Mouse (Mus musculus) limb, embryonic 15.5 days (tissue): Measurements from ENCODE around the gene Hbq1b. TPM values are rescaled to one million over a fixed set of nuclear protein-coding genes. Genes with fewer than 3 reads are reported as not detected.

Source experiments
- ATAC-seq: fragments of 200-750 bp; cut with Nextera tagmentation; 2 replicates; pipeline ENCODE4 v1.8.0; 2017; ENCODE audit warnings: low read depth, moderate TSS enrichment; ENCODE audit not compliant: insufficient number of reproducible peaks, low FRiP score, low TSS enrichment
- H3K27ac ChIP-seq: fragments of 300-500 bp; sonication (generic); 2 replicates; pipeline ENCODE4 v1.5.1; 2015; ENCODE audit warnings: moderate library complexity, mild to moderate bottlenecking, inconsistent platforms
- H3K27me3 ChIP-seq: fragments of 300-500 bp; sonication (generic); 2 replicates; pipeline ENCODE4 v1.6.1; 2015; ENCODE audit warnings: inconsistent platforms
- H3K36me3 ChIP-seq: fragments of 300-500 bp; sonication (generic); 2 replicates; pipeline ENCODE4 v1.6.1; 2015; ENCODE audit warnings: inconsistent platforms
- H3K4me1 ChIP-seq: fragments of 300-500 bp; sonication (generic); 2 replicates; pipeline ENCODE4 v1.6.1; 2015; ENCODE audit warnings: inconsistent platforms
- H3K4me2 ChIP-seq: fragments of 300-500 bp; sonication (generic); 2 replicates; pipeline ENCODE4 v1.6.1; 2015; ENCODE audit warnings: mild to moderate bottlenecking, inconsistent platforms
- H3K4me3 ChIP-seq: fragments of 300-500 bp; sonication (generic); 2 replicates; pipeline ENCODE4 v1.5.1; 2015; ENCODE audit warnings: mild to moderate bottlenecking, inconsistent platforms
- H3K9ac ChIP-seq: fragments of 300-500 bp; sonication (generic); 2 replicates; pipeline ENCODE4 v1.6.1; 2015; ENCODE audit warnings: inconsistent platforms
- H3K9me3 ChIP-seq: fragments of 300-500 bp; sonication (generic); 2 replicates; pipeline ENCODE4 v1.6.1; 2016; ENCODE audit warnings: inconsistent platforms
- WGBS: fragments of 180-500 bp; shearing (Covaris S2); methylation state at CpG from one replicate; pipeline ENCODE4 v1.1.7; 2015; 5-methylcytosine and 5-hydroxymethylcytosine counted together
- polyA plus RNA-seq: library from polyadenylated mRNA; unstranded; fragments of >200 nt; fragmentation: Nextera tagmentation; extraction: Ambion mirVana; gene quantifications from 2 replicates; pipeline ENCODE4 v1.2.1, GENCODE M21; 2015

The Hbq1b gene
- polyA plus RNA-seq, 1 experiment from 2014 or later, result 1.1 TPM

- Histone ChIP-seq H3K4me2 (no peak overlapping the region), H3K9ac (no peak overlapping the region), H3K9me3 (no peaks in the 10 kb centered on the region), H3K4me3 (no peak overlapping the region), H3K27me3 (no peaks in the 10 kb centered on the region), H3K27ac (no peak overlapping the region), H3K36me3 (peaks cover 79% of the 10 kb centered on the region), H3K4me1 (no peaks in the 10 kb centered on the region)
- ATAC-seq, result no peak
- 84% methylated on average over 8 of the region's 8 CpGs for WGBS
Observed at GRCm38 (mm10) chr11:32250880-32251763, 35.6 kb upstream of the Hbq1b start.

GRCm38 (mm10) chr11:32253121-32253520 lies 33.6 kb upstream of the Hbq1b start:
- Histone ChIP-seq H3K4me1 (no peaks in the 10 kb centered on the region), H3K27ac (no peak overlapping the region), H3K27me3 (no peaks in the 10 kb centered on the region), H3K9me3 (no peaks in the 10 kb centered on the region), H3K4me2 (no peak overlapping the region), H3K36me3 (peaks cover 62% of the 10 kb centered on the region), H3K4me3 (no peak overlapping the region), H3K9ac (no peak overlapping the region)
- WGBS, result 100% methylated on average over 1 of the region's 1 CpGs
- ATAC-seq, result no peak

- Histone ChIP-seq H3K9me3 (no peaks in the 10 kb centered on the region), H3K4me1 (no peaks in the 10 kb centered on the region), H3K27me3 (no peaks in the 10 kb centered on the region), H3K27ac (no peak overlapping the region), H3K4me2 (no peak overlapping the region), H3K4me3 (no peak overlapping the region), H3K36me3 (peaks cover 45% of the 10 kb centered on the region), H3K9ac (no peak overlapping the region)
- no peak for ATAC-seq
- 93% methylated on average over 1 of the region's 1 CpGs for WGBS
Observed at GRCm38 (mm10) chr11:32256146-32256545, 30.6 kb upstream of the Hbq1b start.

- H3K36me3 ChIP-seq, result peaks cover 43% of the 10 kb centered on the region
- no peak overlapping the region for H3K4me3 ChIP-seq
- H3K4me2 ChIP-seq, result no peak overlapping the region
- no peaks in the 10 kb centered on the region for H3K4me1 ChIP-seq
- H3K9me3 ChIP-seq, result no peaks in the 10 kb centered on the region
- WGBS, result 88% methylated on average over 3 of the region's 3 CpGs
- no peak for ATAC-seq
- H3K27ac ChIP-seq, result no peak overlapping the region
- H3K27me3 ChIP-seq, result no peaks in the 10 kb centered on the region
- no peak overlapping the region for H3K9ac ChIP-seq
Observed at GRCm38 (mm10) chr11:32256566-32256965, 30.2 kb upstream of the Hbq1b start.

GRCm38 (mm10) chr11:32262674-32263415 lies 23.9 kb upstream of the Hbq1b start:
- 70% methylated on average over 10 of the region's 10 CpGs for WGBS
- no peaks in the 10 kb centered on the region for H3K9me3 ChIP-seq

GRCm38 (mm10) chr11:32265117-32265738 lies 21.5 kb upstream of the Hbq1b start:
- no peak overlapping the region for H3K9ac ChIP-seq
- peaks cover 15% of the 10 kb centered on the region for H3K4me1 ChIP-seq
- no peaks in the 10 kb centered on the region for H3K27me3 ChIP-seq
- WGBS, result 87% methylated on average over 3 of the region's 3 CpGs
- no peak for ATAC-seq
- H3K4me2 ChIP-seq, result no peak overlapping the region
- H3K9me3 ChIP-seq, result no peaks in the 10 kb centered on the region
- H3K36me3 ChIP-seq, result peaks cover 13% of the 10 kb centered on the region
- H3K27ac ChIP-seq, result no peak overlapping the region
- no peak overlapping the region for H3K4me3 ChIP-seq

More at GRCm38 (mm10) chr11:32262674-32263415, 23.9 kb upstream of the Hbq1b start:
- no peaks in the 10 kb centered on the region for H3K27me3 ChIP-seq
- no peak for ATAC-seq
- H3K4me3 ChIP-seq, result no peak overlapping the region
- H3K27ac ChIP-seq, result no peak overlapping the region
- H3K36me3 ChIP-seq, result peaks cover 14% of the 10 kb centered on the region
- H3K4me2 ChIP-seq, result no peak overlapping the region
- H3K4me1 ChIP-seq, result peaks cover 9% of the 10 kb centered on the region
- H3K9ac ChIP-seq, result no peak overlapping the region

- Histone ChIP-seq H3K27ac (no peak overlapping the region), H3K36me3 (peaks cover 7% of the 10 kb centered on the region), H3K27me3 (no peaks in the 10 kb centered on the region), H3K9me3 (no peaks in the 10 kb centered on the region), H3K4me1 (peaks cover 15% of the 10 kb centered on the region), H3K9ac (no peak overlapping the region), H3K4me3 (no peak overlapping the region), H3K4me2 (no peak overlapping the region)
- ATAC-seq, result no peak
- WGBS, result 96% methylated on average over 6 of the region's 6 CpGs
Observed at GRCm38 (mm10) chr11:32266194-32266593, 20.6 kb upstream of the Hbq1b start.

- no peaks in the 10 kb centered on the region for H3K9me3 ChIP-seq
- no peak for ATAC-seq
- H3K4me3 ChIP-seq, result peak overlapping the region; percentile 82
- peaks cover 15% of the 10 kb centered on the region for H3K4me1 ChIP-seq
- peaks cover 7% of the 10 kb centered on the region for H3K36me3 ChIP-seq
- peak overlapping the region; percentile 56 for H3K4me2 ChIP-seq
- peak overlapping the region; percentile 95 for H3K27ac ChIP-seq
- H3K9ac ChIP-seq, result peak overlapping the region; percentile 95
- 21% methylated on average over 6 of the region's 6 CpGs for WGBS
- no peaks in the 10 kb centered on the region for H3K27me3 ChIP-seq
Observed at GRCm38 (mm10) chr11:32266776-32267175, 20.0 kb upstream of the Hbq1b start.

GRCm38 (mm10) chr11:32267188-32267884 lies 19.4 kb upstream of the Hbq1b start, which contains the start of gene Nprl3:
TSS of gene Nprl3 (minus strand) at chr11:32267707.
- Histone ChIP-seq H3K9me3 (no peaks in the 10 kb centered on the region), H3K27ac (peak within 1 kb of the TSS; percentile 95), H3K4me1 (peaks cover 15% of the 10 kb centered on the region), H3K27me3 (no peaks in the 10 kb centered on the region), H3K9ac (peak within 1 kb of the TSS; percentile 95), H3K4me2 (peak within 1 kb of the TSS; percentile 56), H3K36me3 (peaks cover 5% of the 10 kb centered on the region), H3K4me3 (peak within 1 kb of the TSS; percentile 82)
- peak; percentile 97 for ATAC-seq
- under 1% methylated on average over 54 of the region's 54 CpGs for WGBS

- 17% methylated on average over 5 of the region's 5 CpGs for WGBS
- Histone ChIP-seq H3K4me2 (peak overlapping the region; percentile 56), H3K36me3 (no peaks in the 10 kb centered on the region), H3K4me1 (peaks cover 15% of the 10 kb centered on the region), H3K9ac (peak overlapping the region; percentile 95), H3K4me3 (peak overlapping the region; percentile 82), H3K27ac (peak overlapping the region; percentile 95), H3K27me3 (no peaks in the 10 kb centered on the region), H3K9me3 (no peaks in the 10 kb centered on the region)
- no peak for ATAC-seq
Observed at GRCm38 (mm10) chr11:32267964-32268363, 18.8 kb upstream of the Hbq1b start.

GRCm38 (mm10) chr11:32268952-32269351 lies 17.8 kb upstream of the Hbq1b start:
- H3K36me3 ChIP-seq, result no peaks in the 10 kb centered on the region
- peaks cover 15% of the 10 kb centered on the region for H3K4me1 ChIP-seq
- no peaks in the 10 kb centered on the region for H3K9me3 ChIP-seq
- H3K4me2 ChIP-seq, result no peak overlapping the region
- H3K27me3 ChIP-seq, result no peaks in the 10 kb centered on the region
- H3K27ac ChIP-seq, result no peak overlapping the region
- H3K4me3 ChIP-seq, result no peak overlapping the region
- no peak overlapping the region for H3K9ac ChIP-seq
- WGBS, result 83% methylated on average over 5 of the region's 5 CpGs
- ATAC-seq, result no peak
